In genomic region chr13:114679703-114680378, GRCm38 (mm10) we compare ENCODE assay signal across 12 mouse cellular contexts.
A peak's percentile ranks its signal among the peaks of the same experiment; 100 is the strongest.
DNase-seq lines count a peak whose midpoint lies in the region; ATAC-seq lines count a peak whose summit lies in the region.
"Had no signal": no experiment of that assay in that cellular context is flagged by ENCODE, and none has a peak within 500 bp of the region (broad histone marks: within the 10 kb centered on the region; RNA-seq: fewer than 3 reads in every experiment).

No protein-coding gene starts in this region.

- no peak overlapping the region for H3K27ac ChIP-seq in embryonic facial prominence, embryonic 14.5 days (replicated peaks; ENCODE audit: low read depth, low read length)
- no peak overlapping the region for H3K27ac ChIP-seq in embryonic facial prominence, embryonic 10.5 days (replicated peaks)
- H3K27ac ChIP-seq in midbrain, embryonic 16.5 days (ENCODE audit: low read length), result no peak overlapping the region
- no peak overlapping the region for H3K27ac ChIP-seq in midbrain, embryonic 11.5 days (ENCODE audit: low read depth, low read length)
- H3K27ac ChIP-seq in liver, embryonic 13.5 days, result peak overlapping the region; percentile 70
- H3K27ac ChIP-seq: forebrain, embryonic 10.5 days; macrophage had no signal

- H3K9me3 ChIP-seq in embryonic facial prominence, embryonic 14.5 days (ENCODE audit: control insufficient read depth, low read length), result no peaks in the 10 kb centered on the region
- H3K9me3 ChIP-seq in embryonic facial prominence, embryonic 10.5 days, result no peaks in the 10 kb centered on the region
- H3K9me3 ChIP-seq in midbrain, embryonic 16.5 days (replicated peaks; ENCODE audit: control insufficient read depth, low read length, poor library complexity, severe bottlenecking), result no peaks in the 10 kb centered on the region
- no peaks in the 10 kb centered on the region for H3K9me3 ChIP-seq in midbrain, embryonic 11.5 days (ENCODE audit: control insufficient read depth, low read length)
- H3K9me3 ChIP-seq in liver, embryonic 13.5 days (replicated peaks), result no peaks in the 10 kb centered on the region
- H3K9me3 ChIP-seq: forebrain, embryonic 10.5 days had no signal

- peak; percentile 30 for DNase-seq in embryonic facial prominence, embryonic 14.5 days (ENCODE audit: low spot score)
- no peak for DNase-seq in embryonic facial prominence, embryonic 10.5 days (ENCODE audit: low spot score)
- no peak for DNase-seq in midbrain, embryonic 11.5 days (ENCODE audit: low spot score, missing footprints)
- DNase-seq in liver, embryonic 13.5 days, result no peak
- no peak for DNase-seq in cerebellum, adult 11 months
- DNase-seq in ovary, adult 18-20 months (ENCODE audit: low spot score), result no peak
- DNase-seq in left cerebral cortex, adult 8-10 months (ENCODE audit: low spot score in 2 of 2), result no peak
- DNase-seq: embryo, embryonic 11 days; gastrocnemius, postnatal 10 days had no signal

- H3K9ac ChIP-seq in embryonic facial prominence, embryonic 14.5 days (ENCODE audit: low read depth, low read length), result no peak overlapping the region
- no peak overlapping the region for H3K9ac ChIP-seq in midbrain, embryonic 16.5 days (ENCODE audit: low read depth, low read length)
- H3K9ac ChIP-seq in midbrain, embryonic 11.5 days (ENCODE audit: low read length), result no peak overlapping the region
- H3K9ac ChIP-seq in liver, embryonic 13.5 days, result no peak overlapping the region

- H3K4me1 ChIP-seq in embryonic facial prominence, embryonic 14.5 days (ENCODE audit: control insufficient read depth, insufficient read depth, low read length), result no peaks in the 10 kb centered on the region
- no peaks in the 10 kb centered on the region for H3K4me1 ChIP-seq in embryonic facial prominence, embryonic 10.5 days
- H3K4me1 ChIP-seq in midbrain, embryonic 16.5 days (ENCODE audit: control insufficient read depth, insufficient read depth, low read length), result peaks cover 3% of the 10 kb centered on the region; the same call in 1 of the 2 replicates
- H3K4me1 ChIP-seq in midbrain, embryonic 11.5 days (ENCODE audit: control insufficient read depth, insufficient read depth, low read length), result no peaks in the 10 kb centered on the region
- peaks cover 20% of the 10 kb centered on the region for H3K4me1 ChIP-seq in liver, embryonic 13.5 days (replicated peaks)
- H3K4me1 ChIP-seq: forebrain, embryonic 10.5 days had no signal

- H3K4me3 ChIP-seq in embryonic facial prominence, embryonic 14.5 days (ENCODE audit: low read depth, low read length), result no peak overlapping the region
- H3K4me3 ChIP-seq in embryonic facial prominence, embryonic 10.5 days, result no peak overlapping the region
- H3K4me3 ChIP-seq in midbrain, embryonic 16.5 days (ENCODE audit: low read depth, low read length), result no peak overlapping the region
- no peak overlapping the region for H3K4me3 ChIP-seq in midbrain, embryonic 11.5 days (ENCODE audit: low read depth, low read length)
- H3K4me3 ChIP-seq in liver, embryonic 13.5 days (replicated peaks), result no peak overlapping the region
- H3K4me3 ChIP-seq: forebrain, embryonic 10.5 days had no signal

- peak; percentile 72; the same call in 1 of the 2 replicates for ATAC-seq in embryonic facial prominence, embryonic 14.5 days (ENCODE audit: low read depth)
- 0 out of 2 replicates have a peak, but pooled peaks have one; percentile 21 for ATAC-seq in midbrain, embryonic 16.5 days
- no peak for ATAC-seq in midbrain, embryonic 11.5 days (ENCODE audit: low FRiP score)
- ATAC-seq in liver, embryonic 13.5 days (ENCODE audit: low read depth), result peak; percentile 78

- no peaks in the 10 kb centered on the region for H3K27me3 ChIP-seq in embryonic facial prominence, embryonic 14.5 days (replicated peaks; ENCODE audit: control insufficient read depth, insufficient read depth, low read length)
- H3K27me3 ChIP-seq in embryonic facial prominence, embryonic 10.5 days (replicated peaks; ENCODE audit: low read depth, poor library complexity, severe bottlenecking), result no peaks in the 10 kb centered on the region
- no peaks in the 10 kb centered on the region for H3K27me3 ChIP-seq in midbrain, embryonic 16.5 days (ENCODE audit: control insufficient read depth, insufficient read depth, low read depth, low read length)
- H3K27me3 ChIP-seq in midbrain, embryonic 11.5 days (ENCODE audit: control insufficient read depth, insufficient read depth, low read length), result no peaks in the 10 kb centered on the region
- no peaks in the 10 kb centered on the region for H3K27me3 ChIP-seq in liver, embryonic 13.5 days

- H3K36me3 ChIP-seq in embryonic facial prominence, embryonic 14.5 days (ENCODE audit: control insufficient read depth, insufficient read depth, low read length), result no peaks in the 10 kb centered on the region
- H3K36me3 ChIP-seq in embryonic facial prominence, embryonic 10.5 days (replicated peaks), result no peaks in the 10 kb centered on the region
- no peaks in the 10 kb centered on the region for H3K36me3 ChIP-seq in midbrain, embryonic 16.5 days (ENCODE audit: control insufficient read depth, insufficient read depth, low read length)
- H3K36me3 ChIP-seq in midbrain, embryonic 11.5 days (ENCODE audit: control insufficient read depth, insufficient read depth, low read length), result no peaks in the 10 kb centered on the region
- no peaks in the 10 kb centered on the region for H3K36me3 ChIP-seq in liver, embryonic 13.5 days
- H3K36me3 ChIP-seq: forebrain, embryonic 10.5 days had no signal

- WGBS in embryonic facial prominence, embryonic 14.5 days, result 69% methylated on average over 5 of the region's 5 CpGs
- 78% methylated on average over 5 of the region's 5 CpGs for WGBS in embryonic facial prominence, embryonic 10.5 days
- 79% methylated on average over 5 of the region's 5 CpGs for WGBS in midbrain, embryonic 16.5 days
- WGBS in midbrain, embryonic 11.5 days, result 86% methylated on average over 5 of the region's 5 CpGs
- WGBS in liver, embryonic 13.5 days (ENCODE audit: insufficient replicate concordance), result 39% methylated on average over 5 of the region's 5 CpGs

- H3K4me2 ChIP-seq in embryonic facial prominence, embryonic 14.5 days (ENCODE audit: low read depth, low read length), result no peak overlapping the region
- no peak overlapping the region for H3K4me2 ChIP-seq in midbrain, embryonic 16.5 days (ENCODE audit: low read length)
- no peak overlapping the region for H3K4me2 ChIP-seq in midbrain, embryonic 11.5 days
- H3K4me2 ChIP-seq in liver, embryonic 13.5 days, result peak overlapping the region; percentile 17; the same call in 1 of the 2 replicates
